Mouse (Mus musculus): ENCODE measurements at regions not wholly inside any gene's neighbourhood (a gene's known extent, or its start where the extent isn't known, plus 50 kb on each side); places are given as distances from the start of the nearest gene placed in this dataset.

GRCm38 (mm10) chr17:94424811-94425210, 325.0 kb downstream of the Mettl4 start:
- no peak for DNase-seq

GRCm38 (mm10) chr17:94382993-94383392, 366.8 kb downstream of the Mettl4 start:
- no peak for DNase-seq

- no peak for DNase-seq
Measured at GRCm38 (mm10) chr17:94335688-94336087, 414.1 kb downstream of the Mettl4 start.

GRCm38 (mm10) chr17:94326179-94326578, 423.6 kb downstream of the Mettl4 start:
- DNase-seq = no peak

GRCm38 (mm10) chr17:94291221-94291620, 458.6 kb downstream of the Mettl4 start:
- DNase-seq = no peak

GRCm38 (mm10) chr17:94287612-94288159, 462.1 kb downstream of the Mettl4 start:
- no peak for DNase-seq

- peak; percentile 44 for DNase-seq
Measured at GRCm38 (mm10) chr17:94276851-94277250, 473.0 kb downstream of the Mettl4 start.

- DNase-seq = no peak
Measured at GRCm38 (mm10) chr17:94269756-94270155, 480.1 kb downstream of the Mettl4 start.

GRCm38 (mm10) chr17:94255666-94256065, 494.2 kb downstream of the Mettl4 start:
- no peak for DNase-seq

- no peak for DNase-seq
Measured at GRCm38 (mm10) chr17:94254801-94255200, 495.0 kb downstream of the Mettl4 start.

- no peak for DNase-seq
Measured at GRCm38 (mm10) chr17:94243821-94244220, 506.0 kb downstream of the Mettl4 start.

- DNase-seq = no peak
Measured at GRCm38 (mm10) chr17:94226136-94226535, 523.7 kb downstream of the Mettl4 start.
